Mouse (Mus musculus) ES-E14 (cell line): ENCODE results near the gene Bicra.

Experiments used
- CHD2 ChIP-seq: IDR thresholded peaks from 2 replicates; pipeline ENCODE4 v1.6.1; 2014; ENCODE audit warnings: mild to moderate bottlenecking, low read depth, low read length, inconsistent platforms
- HCFC1 ChIP-seq: IDR thresholded peaks from 2 replicates; pipeline ENCODE4 v1.6.1; 2012; ENCODE audit warnings: low read length, inconsistent platforms, borderline replicate concordance; ENCODE audit not compliant: insufficient read depth
- MAFK ChIP-seq: IDR thresholded peaks from 2 replicates; pipeline ENCODE4 v1.6.1; 2014; ENCODE audit warnings: mild to moderate bottlenecking, low read depth, low read length, inconsistent platforms; ENCODE audit not compliant: insufficient read depth
- ZC3H11A ChIP-seq: IDR thresholded peaks from 2 replicates; pipeline ENCODE4 v1.6.1; 2012; ENCODE audit warnings: low read depth, mild to moderate bottlenecking, inconsistent platforms, low read length, borderline replicate concordance
- ZNF384 ChIP-seq: IDR thresholded peaks from 2 replicates; pipeline ENCODE4 v1.6.1; 2012; ENCODE audit warnings: low read depth, low read length, inconsistent platforms

DNA sequence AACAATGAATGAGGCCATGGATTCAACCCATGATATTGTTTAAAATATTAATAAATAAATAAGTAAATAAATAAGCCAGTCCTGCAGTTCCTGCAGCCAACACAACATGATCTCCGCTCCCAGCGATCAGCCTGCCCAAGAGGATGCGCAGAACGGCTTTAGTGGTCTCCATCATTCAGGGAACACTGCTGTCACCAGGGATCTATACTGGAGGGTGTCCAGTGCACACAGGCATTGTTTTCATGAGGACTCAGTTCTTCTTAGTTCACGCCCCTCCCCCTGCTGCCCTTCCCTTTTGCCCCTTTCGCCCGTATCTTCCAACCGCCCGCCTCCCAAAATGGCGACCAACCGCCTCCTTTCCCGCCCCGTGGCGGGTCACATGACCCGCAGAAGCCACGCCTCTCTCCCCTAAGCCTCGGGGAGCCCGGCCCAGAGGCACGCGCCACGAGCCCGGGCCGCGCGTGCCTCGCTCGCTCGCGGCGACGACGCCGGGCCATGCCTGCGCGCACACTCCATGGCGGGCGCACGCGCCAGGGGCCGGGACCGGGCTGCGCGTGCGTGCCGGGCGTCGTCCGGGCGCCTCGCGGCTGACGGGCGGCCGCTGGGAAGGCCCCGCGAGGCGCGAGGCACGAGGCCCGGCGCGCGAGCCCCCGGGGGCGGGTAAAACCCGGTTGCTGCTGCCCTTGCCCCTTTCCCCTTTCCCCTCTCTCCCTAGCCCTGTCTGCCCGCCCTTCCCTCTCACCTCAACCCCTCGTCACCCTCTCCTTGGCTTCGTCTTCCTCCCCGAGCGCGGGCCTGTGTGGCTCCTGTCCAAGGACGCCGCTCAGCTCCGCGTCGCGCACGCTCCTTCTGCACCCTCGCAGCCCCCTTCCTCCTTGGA lies 13.7 kb upstream of the Bicra start, which contains the start of gene Zfp541:
- TF ChIP-seq ZNF384 (no peak), ZC3H11A (no peak), CHD2 (no peak), HCFC1 (no peak), MAFK (no peak)
